ENCODE assay signal across 8 mouse cellular contexts in the genomic region with DNA sequence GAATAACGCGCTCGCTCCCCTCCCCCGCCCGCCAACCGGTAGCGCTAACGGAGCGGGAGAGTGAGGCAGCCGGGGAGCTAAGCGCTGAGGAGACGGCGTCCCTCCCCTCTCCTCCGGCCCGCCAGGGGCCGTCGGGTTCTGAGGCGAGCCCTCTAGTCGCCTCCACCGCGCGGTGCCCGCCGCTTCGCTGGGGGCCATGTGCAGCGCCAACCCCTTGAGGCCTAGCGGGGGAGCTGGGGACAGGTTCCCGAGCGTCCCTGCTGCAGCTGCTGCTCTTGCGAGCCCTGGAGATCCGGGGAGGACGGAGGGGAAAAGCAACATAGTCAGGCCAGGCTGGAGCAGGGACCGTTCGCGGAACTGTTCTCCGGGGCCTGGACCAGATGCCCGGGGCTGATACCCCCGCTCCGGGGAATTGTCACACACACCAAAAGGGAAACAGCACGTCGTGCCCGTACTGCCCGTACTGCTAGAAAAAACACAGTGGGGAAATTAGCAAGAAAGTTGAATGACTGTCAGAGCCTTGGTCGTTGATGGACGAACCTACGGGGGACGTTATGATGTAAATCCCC. TPM values are rescaled to one million over a fixed set of nuclear protein-coding genes. Genes with fewer than 3 reads are reported as not detected.
DNase-seq lines count a peak whose midpoint lies in the region; ATAC-seq and TF ChIP-seq lines count a peak whose summit lies in the region.

No protein-coding gene starts in this region.

- H3K4me1 ChIP-seq in cerebellum, adult 2 months (ENCODE audit: control insufficient read depth, insufficient read depth, low read length) = no peaks in the 10 kb centered on the region
- no peaks in the 10 kb centered on the region; the same call in 1 of the 2 replicates for H3K4me1 ChIP-seq in hindbrain, postnatal 0 days (ENCODE audit: insufficient read depth, low read length)
- peaks cover 19% of the 10 kb centered on the region for H3K4me1 ChIP-seq in midbrain, embryonic 16.5 days (ENCODE audit: control insufficient read depth, insufficient read depth, low read length)

- H3K4me2 ChIP-seq in hindbrain, postnatal 0 days (ENCODE audit: low read depth, low read length) = peak overlapping the region; percentile 85
- H3K4me2 ChIP-seq in midbrain, embryonic 16.5 days (ENCODE audit: low read length) = peak overlapping the region; percentile 71

- under 1% methylated on average over 47 of the region's 47 CpGs for WGBS in cerebellum, adult 2 months
- under 1% methylated on average over 40 of the region's 47 CpGs for WGBS in hindbrain, postnatal 0 days
- WGBS in midbrain, embryonic 16.5 days = 0% methylated on average over 46 of the region's 47 CpGs

- no peaks in the 10 kb centered on the region for H3K27me3 ChIP-seq in cerebellum, adult 2 months (ENCODE audit: control insufficient read depth, insufficient read depth, low read length)
- H3K27me3 ChIP-seq in hindbrain, postnatal 0 days (ENCODE audit: insufficient read depth, low read length) = no peaks in the 10 kb centered on the region
- H3K27me3 ChIP-seq in midbrain, embryonic 16.5 days (ENCODE audit: control insufficient read depth, insufficient read depth, low read depth, low read length) = no peaks in the 10 kb centered on the region

- TF ChIP-seq POLR2A in cerebellum, adult 2 months (IDR thresholded peaks at IDR 0.05; ENCODE audit: borderline replicate concordance, insufficient read depth, low read length) = no peak

- no peaks in the 10 kb centered on the region for H3K36me3 ChIP-seq in hindbrain, postnatal 0 days (ENCODE audit: insufficient read depth, low read length)
- no peaks in the 10 kb centered on the region for H3K36me3 ChIP-seq in midbrain, embryonic 16.5 days (ENCODE audit: control insufficient read depth, insufficient read depth, low read length)

- ATAC-seq in hindbrain, postnatal 0 days = peak; percentile 60
- ATAC-seq in midbrain, embryonic 16.5 days = peak; percentile 57

- peak overlapping the region; percentile 49; the same call in 1 of the 2 replicates for H3K27ac ChIP-seq in cerebellum, adult 2 months (ENCODE audit: insufficient read depth, low read length)
- peak overlapping the region; percentile 92 for H3K27ac ChIP-seq in hindbrain, postnatal 0 days
- peak overlapping the region; percentile 94 for H3K27ac ChIP-seq in midbrain, embryonic 16.5 days (ENCODE audit: low read length)

- no peak for DNase-seq in cerebellum, adult 2 months
- DNase-seq in cerebellum, adult 11-12 months = no peak
- DNase-seq in thymus, postnatal 0 days (ENCODE audit: low spot score) = peak; percentile 69
- DNase-seq in thymus, postnatal 25 days = no peak
- DNase-seq in hindbrain, postnatal 0 days (ENCODE audit: low spot score) = peak; percentile 58
- DNase-seq in gastrocnemius, postnatal 10 days = no peak
- no peak for DNase-seq in kidney, postnatal 14 days

- no peaks in the 10 kb centered on the region for H3K9me3 ChIP-seq in hindbrain, postnatal 0 days (ENCODE audit: low read length)
- H3K9me3 ChIP-seq in midbrain, embryonic 16.5 days (replicated peaks; ENCODE audit: control insufficient read depth, low read length, poor library complexity, severe bottlenecking) = no peaks in the 10 kb centered on the region

- H3K9ac ChIP-seq in hindbrain, postnatal 0 days (replicated peaks; ENCODE audit: low read length) = peak overlapping the region; percentile 94
- H3K9ac ChIP-seq in midbrain, embryonic 16.5 days (ENCODE audit: low read depth, low read length) = peak overlapping the region; percentile 95

- no peak for TF ChIP-seq CTCF in cerebellum, adult 2 months (IDR thresholded peaks at IDR 0.05; ENCODE audit: borderline replicate concordance, insufficient read depth, low read depth, low read length)
- 0 out of 2 replicates have a peak, but pooled peaks have one; percentile 15 for TF ChIP-seq CTCF in hindbrain, postnatal 0 days (IDR thresholded peaks at IDR 0.05; ENCODE audit: low read depth)

- H3K4me3 ChIP-seq in cerebellum, adult 2 months (replicated peaks; ENCODE audit: insufficient read depth, low read depth, low read length) = peak overlapping the region; percentile 80
- peak overlapping the region; percentile 97 for H3K4me3 ChIP-seq in hindbrain, postnatal 0 days (ENCODE audit: low read length)
- peak overlapping the region; percentile 99 for H3K4me3 ChIP-seq in midbrain, embryonic 16.5 days (ENCODE audit: low read depth, low read length)

RNA-seq across cellular contexts. Expression of gene R3hdm1, which starts 0.5 kb away (rescaled TPM):
- 97.2 and 102 TPM in 2 replicates for polyA plus RNA-seq in cerebellum, adult 2 months (2012; rRNA removed)
- polyA plus RNA-seq in thymus, postnatal 0 days (2015; fragmentation: Nextera tagmentation; extraction: Ambion mirVana) = 67.0 and 79.4 TPM in 2 replicates
- total RNA-seq in hindbrain, postnatal 0 days (2014; rRNA removed) = 43.7 and 49.2 TPM in 2 replicates
- 87.7 and 90.7 TPM in 2 replicates for polyA plus RNA-seq in hindbrain, postnatal 0 days (2015; fragmentation: Nextera tagmentation; extraction: Ambion mirVana)
- polyA plus RNA-seq in midbrain, embryonic 16.5 days (2015; fragmentation: Nextera tagmentation; extraction: Ambion mirVana) = 84.1 and 89.1 TPM in 2 replicates
- 10 to 100 TPM; 49.9 to 62.6 TPM for total RNA-seq in gastrocnemius, postnatal 10 days (2021)

RNA-seq across cellular contexts. Expression of gene Zranb3, which starts 0.8 kb away (rescaled TPM):
- 2.5 and 3.2 TPM in 2 replicates for polyA plus RNA-seq in cerebellum, adult 2 months (2012; rRNA removed)
- polyA plus RNA-seq in thymus, postnatal 0 days (2015; fragmentation: Nextera tagmentation; extraction: Ambion mirVana) = 4.6 and 4.9 TPM in 2 replicates
- total RNA-seq in hindbrain, postnatal 0 days (2014; rRNA removed) = 8.9 and 10.3 TPM in 2 replicates
- polyA plus RNA-seq in hindbrain, postnatal 0 days (2015; fragmentation: Nextera tagmentation; extraction: Ambion mirVana) = 3.4 and 3.8 TPM in 2 replicates
- 2.6 and 3.4 TPM in 2 replicates for polyA plus RNA-seq in midbrain, embryonic 16.5 days (2015; fragmentation: Nextera tagmentation; extraction: Ambion mirVana)
- total RNA-seq in gastrocnemius, postnatal 10 days (2021) = 1 to 10 TPM; 3.8 to 5.3 TPM

Comparison
In these comparisons a context has a peak if more than half of its experiments do, and no peak if none do; other contexts are left out.
1. DNase-seq: peak in thymus, postnatal 0 days (single experiment) and hindbrain, postnatal 0 days (single experiment); none in cerebellum, adult 2 months (0 of 2), cerebellum, adult 11-12 months (single experiment), thymus, postnatal 25 days (single experiment), gastrocnemius, postnatal 10 days (single experiment) and kidney, postnatal 14 days (single experiment).
2. Peak in every context shown above with its lines, with median percentiles within 50 percentile points of each other: H3K27ac ChIP-seq and H3K4me3 ChIP-seq.